Mouse (Mus musculus) neural tube, embryonic 10.5 days (tissue): Measurements from ENCODE around the gene Serpina3k.
A peak's percentile ranks its signal among the peaks of the same experiment; 100 is the strongest.
"Not testable (repeated sequence)": the region's sequence is repeated elsewhere in the genome, so short reads cannot be mapped to it uniquely, and the experiment has no call there.

ENCODE experiments used
- DNase-seq: peaks from one replicate; pipeline ENCODE4 v3.0.0-alpha.2; 2017; ENCODE audit warnings: low spot score; ENCODE audit errors: extremely low spot score

Gene Serpina3k

GRCm38 (mm10) chr12:104338226-104338625 is at the start of gene Serpina3k, which contains the start of gene Serpina3m:
Gene Serpina3k, plus strand, starts transcription at chr12:104338486.
Gene Serpina3m, plus strand, starts transcription at chr12:104338486.
- not testable (repeated sequence) for DNase-seq

DNA sequence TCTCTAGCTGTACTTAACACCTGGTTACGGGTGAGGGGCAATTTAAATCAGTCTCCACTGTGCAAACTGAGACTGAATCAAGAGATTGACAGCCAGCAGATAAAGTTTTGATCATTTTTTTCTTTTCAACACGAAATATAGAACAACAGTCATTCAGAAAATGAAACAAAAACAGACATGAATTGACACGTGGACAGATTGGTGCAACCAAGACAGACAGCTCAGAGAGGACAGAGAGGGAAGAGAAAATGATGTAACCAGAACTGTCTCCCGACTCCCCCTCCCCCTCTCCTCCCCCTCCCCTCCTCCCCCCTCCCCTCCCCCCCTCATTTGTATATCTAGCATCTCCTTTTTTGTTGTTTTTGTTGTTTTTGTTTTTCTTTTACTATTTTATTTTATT is 48.4 kb upstream of the Serpina3k start:
- no peak for DNase-seq

GRCm38 (mm10) chr12:104293963-104294362 is 44.3 kb upstream of the Serpina3k start:
- DNase-seq = no peak

- no peak for DNase-seq
These were observed 40.2 kb upstream of the Serpina3k start for GRCm38 (mm10) chr12:104298049-104298448.

GRCm38 (mm10) chr12:104305991-104306390 is 32.3 kb upstream of the Serpina3k start:
- DNase-seq = no peak

- no peak for DNase-seq
These were observed 24.0 kb upstream of the Serpina3k start, which contains the start of gene Serpina3j for GRCm38 (mm10) chr12:104314253-104314652. Gene Serpina3j, plus strand, starts transcription at chr12:104314553.

DNA sequence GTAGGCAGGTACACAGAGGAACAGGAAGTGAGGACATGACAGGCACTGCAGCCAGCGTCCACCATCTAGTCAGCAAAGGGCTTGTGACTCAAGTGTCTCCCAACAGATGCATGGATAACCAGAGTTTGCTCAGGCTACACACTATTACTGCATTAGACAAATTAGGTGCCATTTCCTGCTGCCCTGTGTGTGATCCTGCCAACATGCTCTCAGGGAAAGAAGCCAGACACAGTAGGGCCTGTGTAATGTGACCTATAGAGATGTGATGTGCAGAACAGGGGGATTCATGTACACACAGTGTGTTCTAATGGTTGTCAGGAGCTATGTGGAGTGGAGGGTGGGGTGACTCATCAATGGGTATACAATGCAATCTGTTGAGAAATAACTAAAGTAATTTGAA is 15.8 kb upstream of the Serpina3k start:
- DNase-seq = no peak

- no peak for DNase-seq
These were observed 6.6 kb upstream of the Serpina3k start for GRCm38 (mm10) chr12:104331701-104332100.

- not testable (repeated sequence) for DNase-seq
These were observed 1.4 kb upstream of the Serpina3k start for GRCm38 (mm10) chr12:104336873-104337272.

DNA sequence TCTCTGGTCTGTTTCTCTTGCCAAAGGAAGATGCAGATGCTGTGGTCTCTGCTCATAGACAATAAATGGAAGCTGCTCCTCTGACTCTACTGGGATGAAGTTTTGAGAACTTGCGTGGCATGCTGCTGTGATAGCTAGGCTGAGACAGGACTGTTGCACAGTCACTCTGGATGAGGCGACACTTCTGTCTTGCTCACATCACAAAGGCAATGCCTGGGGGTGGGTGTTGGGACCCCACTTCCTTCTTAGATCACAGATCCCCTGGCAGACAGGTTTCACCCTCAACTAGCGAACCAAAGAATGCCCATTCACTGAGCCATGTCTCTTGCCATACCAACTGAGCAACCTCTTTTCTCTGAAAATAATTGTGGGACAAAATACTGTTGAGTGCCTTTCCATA is 419 bp downstream of the Serpina3k start:
- DNase-seq = no peak

GRCm38 (mm10) chr12:104342489-104342888 is 4.2 kb downstream of the Serpina3k start:
- not testable (repeated sequence) for DNase-seq

DNA sequence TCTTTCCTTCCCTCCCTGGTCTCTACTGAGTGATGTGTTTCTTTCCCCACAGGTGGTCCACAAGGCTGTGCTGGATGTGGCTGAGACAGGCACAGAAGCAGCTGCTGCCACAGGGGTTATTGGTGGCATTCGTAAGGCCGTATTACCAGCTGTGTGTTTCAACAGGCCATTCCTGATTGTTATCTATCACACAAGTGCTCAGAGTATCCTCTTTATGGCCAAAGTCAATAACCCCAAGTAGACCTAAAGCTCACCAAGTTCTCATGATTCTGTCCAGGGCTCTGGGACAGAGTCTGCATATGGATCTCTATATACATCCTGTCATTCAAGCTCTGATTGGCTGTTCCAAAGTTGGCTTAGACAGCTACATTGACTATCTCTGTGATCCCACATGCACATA is 6.9 kb downstream of the Serpina3k start:
- DNase-seq = no peak

GRCm38 (mm10) chr12:104345707-104346106 is 7.4 kb downstream of the Serpina3k start:
- DNase-seq = no peak

DNA sequence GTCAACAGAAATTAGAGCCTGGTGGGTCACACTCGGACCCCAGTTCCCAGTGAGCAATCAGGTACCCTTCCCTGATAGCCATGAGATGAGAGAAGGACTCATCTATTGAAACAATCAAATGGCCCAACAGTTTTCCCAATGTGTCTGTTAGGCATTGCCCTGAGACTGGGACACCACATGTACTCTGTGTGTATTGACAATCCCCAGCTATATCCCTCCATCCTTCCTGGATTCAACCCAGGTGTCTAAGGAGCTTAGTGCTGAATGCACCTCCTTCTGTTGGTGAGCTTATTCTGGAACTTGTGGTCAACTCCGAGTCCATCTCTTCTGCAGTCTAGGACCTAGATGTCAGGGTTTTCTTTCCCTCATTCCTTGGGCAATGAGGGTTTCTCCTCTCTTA is 8.8 kb downstream of the Serpina3k start:
- no peak for DNase-seq

DNA sequence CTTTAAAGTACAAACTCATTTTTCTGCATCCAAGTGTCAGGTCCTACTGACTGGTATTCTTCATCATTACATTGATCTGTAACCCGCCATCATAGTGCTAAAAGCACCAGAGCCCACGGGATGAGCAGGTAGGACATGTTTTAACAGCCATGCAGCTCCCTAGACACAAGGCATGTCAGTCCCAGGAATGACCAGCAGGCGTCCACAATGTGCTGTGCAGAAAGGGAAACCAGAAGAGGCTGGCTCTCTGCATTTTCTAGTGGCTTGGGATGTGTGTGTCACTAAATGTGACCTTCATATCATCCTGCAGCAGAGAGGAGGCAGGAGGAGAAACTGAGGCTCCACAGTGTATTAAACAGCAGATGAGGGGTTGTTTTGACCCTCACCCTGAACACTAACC is 13.5 kb downstream of the Serpina3k start:
- peak; percentile 21 for DNase-seq

DNA sequence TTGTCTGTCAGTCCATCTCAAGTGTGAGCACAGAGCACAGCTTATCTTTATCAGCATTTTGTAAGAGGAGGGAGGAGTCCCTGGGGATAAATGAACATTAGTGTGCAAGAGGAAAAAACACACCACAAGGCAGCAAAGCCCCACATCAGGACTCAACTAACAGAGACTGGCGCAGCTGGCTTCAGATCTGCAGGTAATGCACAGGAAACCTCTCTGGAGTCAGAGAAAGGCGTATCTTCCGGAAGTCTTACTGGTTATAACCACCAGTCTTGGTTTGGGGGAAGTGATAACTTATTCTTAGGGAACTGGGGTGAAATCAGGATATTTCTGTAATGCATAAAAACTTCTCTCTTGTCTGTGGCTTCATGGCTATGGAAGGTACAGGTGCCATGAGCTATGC is 17.7 kb downstream of the Serpina3k start:
- no peak for DNase-seq

GRCm38 (mm10) chr12:104369986-104370385 is 31.7 kb downstream of the Serpina3k start:
- DNase-seq = no peak

GRCm38 (mm10) chr12:104377179-104377578 is 38.9 kb downstream of the Serpina3k start:
- not testable (repeated sequence) for DNase-seq

DNA sequence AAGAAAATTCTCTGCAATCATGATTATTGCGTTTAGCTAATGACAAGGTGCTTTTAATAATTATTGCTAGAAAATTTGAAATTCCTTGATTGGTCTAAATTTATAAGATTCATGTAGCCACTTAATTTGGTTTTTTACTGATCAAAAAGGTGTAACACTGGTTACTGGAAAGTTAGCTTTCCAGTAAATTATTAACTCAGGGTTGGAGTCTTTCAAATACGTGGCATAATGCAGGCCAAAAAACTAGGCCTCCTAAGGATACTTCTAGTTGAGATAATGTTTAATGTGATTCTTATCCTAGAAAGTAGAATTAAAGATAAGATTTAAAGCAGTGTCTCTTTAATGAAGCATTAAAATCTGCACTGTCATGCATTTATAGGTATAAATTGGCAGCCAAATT is 40.1 kb downstream of the Serpina3k start:
- DNase-seq = not testable (repeated sequence)

DNA sequence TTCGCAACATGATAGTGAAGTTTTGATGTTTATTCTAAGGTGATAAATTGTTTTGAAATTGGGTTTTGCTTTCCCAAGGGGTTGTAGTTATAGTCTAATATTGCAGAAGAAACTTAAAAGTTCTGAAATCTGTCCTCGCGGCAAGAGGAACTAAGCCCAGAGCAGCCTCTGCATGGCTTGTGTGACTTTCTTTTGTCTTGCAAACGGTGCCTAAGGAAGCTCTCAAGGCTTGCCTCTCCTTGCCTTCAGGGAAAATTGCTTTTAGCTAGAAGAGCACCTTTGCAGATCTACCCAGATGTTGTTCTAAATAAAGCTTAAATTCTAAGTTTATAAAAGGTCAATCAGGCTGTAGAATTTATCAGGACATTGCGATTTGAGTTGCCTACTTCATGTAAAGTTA is 40.5 kb downstream of the Serpina3k start:
- not testable (repeated sequence) for DNase-seq

DNA sequence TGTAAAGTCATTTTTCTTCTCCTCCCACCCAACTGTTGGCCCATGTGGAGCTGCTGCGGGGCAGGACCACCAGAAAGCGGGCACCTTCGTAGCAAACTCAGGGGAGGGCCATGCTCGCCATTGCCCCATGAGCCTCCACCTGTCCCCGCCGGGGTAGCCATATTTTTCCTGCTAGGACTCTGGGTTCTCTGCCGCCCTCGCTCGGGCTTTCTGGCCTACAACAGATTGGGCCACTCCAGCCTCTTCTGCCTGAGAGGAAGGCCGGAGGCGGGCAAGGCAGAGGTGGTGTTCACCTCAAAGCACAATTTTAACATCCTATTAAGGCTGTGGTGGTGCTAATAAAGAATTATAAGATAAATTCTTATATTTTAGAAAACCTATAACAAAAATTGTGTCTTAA is 41.6 kb downstream of the Serpina3k start:
- DNase-seq = no peak

GRCm38 (mm10) chr12:104381071-104381604 is 42.9 kb downstream of the Serpina3k start:
- DNase-seq = not testable (repeated sequence)

DNA sequence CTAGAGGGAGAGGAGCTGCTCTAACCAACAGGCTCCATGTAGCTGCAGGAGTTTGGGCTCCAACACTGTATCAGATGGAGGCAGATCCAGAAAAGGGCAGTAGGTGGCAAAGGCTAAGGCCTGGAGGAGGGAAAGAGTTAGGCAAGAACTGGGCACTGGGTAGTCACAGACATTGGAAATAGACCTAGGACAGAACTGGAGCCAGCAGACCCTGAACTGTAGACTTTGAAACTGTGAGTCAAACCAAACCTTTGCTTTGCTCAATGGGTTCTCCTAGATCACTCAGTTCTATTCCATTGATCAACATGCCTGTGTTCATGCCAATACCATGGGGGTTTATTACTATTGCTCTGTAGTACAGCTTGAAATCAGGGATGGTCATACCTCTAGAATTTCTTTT is 47.7 kb downstream of the Serpina3k start:
- DNase-seq = not testable (repeated sequence)

DNA sequence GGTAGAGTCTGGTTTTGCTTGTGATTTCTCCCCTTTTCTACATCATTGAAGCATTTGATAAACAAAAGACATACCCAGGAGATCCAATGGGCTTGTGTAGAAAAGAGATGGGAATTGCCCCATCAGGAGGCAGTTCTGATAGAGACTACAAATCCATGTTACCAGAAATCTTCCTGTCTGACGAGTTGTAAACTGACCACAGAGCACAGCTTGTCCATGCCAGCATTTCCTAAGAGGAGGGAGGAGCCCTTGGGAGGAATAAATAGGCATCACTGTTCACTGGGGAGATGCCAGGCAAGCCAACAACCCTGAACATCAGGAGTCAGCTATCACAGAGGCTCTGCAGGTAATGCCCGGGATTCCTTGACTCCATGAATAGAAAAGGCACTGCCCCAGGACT is 48.6 kb downstream of the Serpina3k start:
- DNase-seq = not testable (repeated sequence)
